Mouse (Mus musculus) CH12.LX (cell line): ENCODE data around the gene 1700013G24Rik. TPM values are rescaled to one million over a fixed set of nuclear protein-coding genes. Genes with fewer than 3 reads are reported as not detected.
A peak's percentile ranks its signal among the peaks of the same experiment; 100 is the strongest.

Source experiments
- DNase-seq: peaks from one replicate; pipeline ENCODE4 v3.0.0-alpha.2; 2013; ENCODE audit errors: extremely low read depth
- H3K27ac ChIP-seq: 2 replicates; pipeline ENCODE4 v1.5.1; 2012; ENCODE audit warnings: low read depth, mild to moderate bottlenecking, control low read depth, moderate library complexity; ENCODE audit not compliant: insufficient read depth
- H3K27me3 ChIP-seq: replicated peaks from 2 replicates; pipeline ENCODE3; 2012; ENCODE audit warnings: inconsistent platforms
- H3K36me3 ChIP-seq, 2 experiments: replicated peaks in 1 of 2; 2 replicates each; pipeline versions ENCODE3 to v1.6.1; 2012; ENCODE audit warnings: inconsistent platforms in 1 of 2, low read length in 1 of 2, mild to moderate bottlenecking in 1 of 2, mixed read lengths in 1 of 2, moderate library complexity in 1 of 2; ENCODE audit not compliant: control insufficient read depth in 1 of 2, insufficient read depth in 1 of 2
- H3K4me1 ChIP-seq, 2 experiments: 2 replicates each; pipeline ENCODE4 v1.6.1; 2012; ENCODE audit warnings: inconsistent platforms in 1 of 2, moderate library complexity in 1 of 2; ENCODE audit not compliant: insufficient read depth in 2 of 2, control insufficient read depth in 1 of 2
- H3K4me2 ChIP-seq: 2 replicates; pipeline ENCODE4 v1.6.1; 2012; ENCODE audit warnings: low read depth, mild to moderate bottlenecking, control low read depth; ENCODE audit not compliant: poor library complexity, insufficient read depth, severe bottlenecking
- H3K4me3 ChIP-seq, 3 experiments: fragments of 150-350 bp in 1 of 3; sonication (generic) in 1 of 3; replicated peaks in 1 of 3; 2 replicates each; pipeline versions ENCODE3 to v1.5.1; 2011 to 2012; ENCODE audit warnings: low read depth in 2 of 3, low read length in 2 of 3, mild to moderate bottlenecking in 2 of 3, moderate library complexity in 2 of 3, control low read depth in 1 of 3, improper control_type of control experiment in 1 of 3, inconsistent platforms in 1 of 3, mixed read lengths in 1 of 3; ENCODE audit not compliant: poor library complexity in 1 of 3
- H3K79me2 ChIP-seq: replicated peaks from 2 replicates; pipeline ENCODE4 v1.6.1; 2012; ENCODE audit warnings: mild to moderate bottlenecking, moderate library complexity; ENCODE audit not compliant: control insufficient read depth, poor library complexity, insufficient read depth, severe bottlenecking; ENCODE audit errors: extremely low read depth
- H3K9ac ChIP-seq: 2 replicates; pipeline ENCODE4 v1.6.1; 2012; ENCODE audit warnings: low read depth, mild to moderate bottlenecking, control low read depth, moderate library complexity; ENCODE audit not compliant: insufficient read depth
- H3K9me3 ChIP-seq: replicated peaks from 2 replicates; pipeline ENCODE3; 2012; ENCODE audit warnings: low read length, inconsistent platforms, mixed read lengths
- BHLHE40 ChIP-seq: IDR thresholded peaks from 2 replicates; pipeline ENCODE4 v1.6.1; 2011; ENCODE audit warnings: mild to moderate bottlenecking, low read depth, low read length, improper control_type of control experiment
- CHD1 ChIP-seq: IDR thresholded peaks from 2 replicates; pipeline ENCODE4 v1.6.1; 2012; ENCODE audit warnings: low read depth, low read length, improper control_type of control experiment, inconsistent platforms
- E2F4 ChIP-seq: IDR thresholded peaks from 2 replicates; pipeline ENCODE4 v1.6.1; 2011; ENCODE audit warnings: low read depth, low read length, improper control_type of control experiment; ENCODE audit not compliant: insufficient replicate concordance
- ELF1 ChIP-seq: IDR thresholded peaks from 2 replicates; pipeline ENCODE4 v1.6.1; 2014; ENCODE audit warnings: low read depth, mild to moderate bottlenecking, inconsistent platforms, low read length, improper control_type of control experiment
- EP300 ChIP-seq: IDR thresholded peaks from 2 replicates; pipeline ENCODE4 v1.6.1; 2011; ENCODE audit warnings: low read length, improper control_type of control experiment
- ETS1 ChIP-seq: conservative IDR thresholded peaks from 2 replicates; pipeline ENCODE4 v1.6.1; 2012; ENCODE audit warnings: low read depth, mild to moderate bottlenecking, inconsistent platforms, low read length, improper control_type of control experiment, moderate library complexity
- HCFC1 ChIP-seq: IDR thresholded peaks from 2 replicates; pipeline ENCODE4 v1.6.1; 2012; ENCODE audit warnings: low read depth, mild to moderate bottlenecking, inconsistent platforms, low read length, improper control_type of control experiment
- IRF4 ChIP-seq: IDR thresholded peaks from 2 replicates; pipeline ENCODE4 v1.6.1; 2014; ENCODE audit warnings: low read depth, mild to moderate bottlenecking, inconsistent platforms, low read length, improper control_type of control experiment
- JUN ChIP-seq: IDR thresholded peaks from 2 replicates; pipeline ENCODE4 v1.6.1; 2011; ENCODE audit warnings: low read depth, mild to moderate bottlenecking, low read length, improper control_type of control experiment, moderate library complexity; ENCODE audit not compliant: insufficient read depth
- JUND ChIP-seq: conservative IDR thresholded peaks from 2 replicates; pipeline ENCODE4 v1.6.1; 2011; ENCODE audit warnings: low read depth, low read length, improper control_type of control experiment
- KAT2A ChIP-seq: IDR thresholded peaks from 2 replicates; pipeline ENCODE4 v1.6.1; 2012; ENCODE audit warnings: low read length, improper control_type of control experiment, inconsistent platforms; ENCODE audit not compliant: insufficient replicate concordance
- MAX ChIP-seq: IDR thresholded peaks from 2 replicates; pipeline ENCODE4 v1.6.1; 2011; ENCODE audit warnings: low read length, improper control_type of control experiment
- MEF2A ChIP-seq: IDR thresholded peaks from 2 replicates; pipeline ENCODE4 v1.6.1; 2014; ENCODE audit warnings: low read depth, mild to moderate bottlenecking, inconsistent platforms, low read length, improper control_type of control experiment, borderline replicate concordance
- MYC ChIP-seq: IDR thresholded peaks from 2 replicates; pipeline ENCODE4 v1.6.1; 2011; ENCODE audit warnings: low read depth, mild to moderate bottlenecking, improper control_type of control experiment, low read length
- NRF1 ChIP-seq: IDR thresholded peaks from 2 replicates; pipeline ENCODE4 v1.6.1; 2014; ENCODE audit warnings: low read depth, mild to moderate bottlenecking, inconsistent platforms, low read length, improper control_type of control experiment, moderate library complexity
- PAX5 ChIP-seq: IDR thresholded peaks from 2 replicates; pipeline ENCODE4 v1.6.1; 2012; ENCODE audit warnings: low read length, inconsistent platforms, mixed read lengths
- POLR2AphosphoS2 ChIP-seq: IDR thresholded peaks from 2 replicates; pipeline ENCODE4 v1.6.1; 2011; ENCODE audit warnings: low read depth, low read length, improper control_type of control experiment
- RAD21 ChIP-seq: IDR thresholded peaks from 2 replicates; pipeline ENCODE4 v1.6.1; 2011; ENCODE audit warnings: low read depth, mild to moderate bottlenecking, low read length, improper control_type of control experiment, moderate library complexity
- RCOR1 ChIP-seq: conservative IDR thresholded peaks from 2 replicates; pipeline ENCODE4 v1.6.1; 2012; ENCODE audit warnings: low read depth, mild to moderate bottlenecking, inconsistent platforms, low read length, improper control_type of control experiment
- TBP ChIP-seq: conservative IDR thresholded peaks from 2 replicates; pipeline ENCODE4 v1.6.1; 2011; ENCODE audit warnings: low read depth, low read length, improper control_type of control experiment
- TCF12 ChIP-seq: IDR thresholded peaks from 2 replicates; pipeline ENCODE4 v1.6.1; 2014; ENCODE audit warnings: low read depth, mild to moderate bottlenecking, inconsistent platforms, low read length, improper control_type of control experiment
- UBTF ChIP-seq: IDR thresholded peaks from 2 replicates; pipeline ENCODE4 v1.6.1; 2012; ENCODE audit warnings: low read depth, mild to moderate bottlenecking, inconsistent platforms, low read length, improper control_type of control experiment, moderate library complexity
- USF1 ChIP-seq: IDR thresholded peaks from 2 replicates; pipeline ENCODE4 v1.6.1; 2014; ENCODE audit warnings: low read depth, mild to moderate bottlenecking, inconsistent platforms, low read length, improper control_type of control experiment
- ZC3H11A ChIP-seq: IDR thresholded peaks from 2 replicates; pipeline ENCODE4 v1.6.1; 2012; ENCODE audit warnings: low read depth, mild to moderate bottlenecking, inconsistent platforms, low read length, improper control_type of control experiment
- ZKSCAN1 ChIP-seq: IDR thresholded peaks from 2 replicates; pipeline ENCODE4 v1.6.1; 2012; ENCODE audit warnings: low read depth, inconsistent platforms, low read length, improper control_type of control experiment, borderline replicate concordance
- ZMIZ1 ChIP-seq: IDR thresholded peaks from 2 replicates; pipeline ENCODE4 v1.6.1; 2012; ENCODE audit warnings: low read depth, mild to moderate bottlenecking, inconsistent platforms, low read length, improper control_type of control experiment
- ZNF384 ChIP-seq: IDR thresholded peaks from 2 replicates; pipeline ENCODE4 v1.6.1; 2012; ENCODE audit warnings: low read depth, low read length, improper control_type of control experiment, inconsistent platforms
- dilution Hi-C: fragments of 300-500 bp; cut with MboI; formaldehyde crosslinking; loops from 2 replicates; pipeline ENCODE4 v1.14.3; 2020; ENCODE audit warnings: low sequenced_read_pairs; ENCODE audit not compliant: extremely low pct_unique_long_range_greater_than_20kb, extremely low pct_ligation_motif_present
- in situ Hi-C: fragments of 300-500 bp; cut with MboI; formaldehyde crosslinking; loops from 3 replicates; pipeline ENCODE4 v1.14.3; 2019; ENCODE audit warnings: low sequenced_read_pairs, low pct_ligation_motif_present, low pct_unique_long_range_greater_than_20kb, mixed read lengths
- polyA plus RNA-seq: library from polyadenylated mRNA; unstranded; fragments of >175 nt; gene quantifications from 2 replicates; pipeline ENCODE4 v1.2.1, GENCODE M21; 2012; ENCODE audit warnings: low read depth; ENCODE audit not compliant: insufficient read length
- total RNA-seq, 2 experiments: library from RNA; depleted of rRNA; stranded (reverse); fragments of 300-350 nt in 1 of 2; fragments of >200 nt in 1 of 2; gene quantifications; 2 replicates each; pipeline ENCODE4 v1.2.3; 2012 to 2014

1700013G24Rik gene
- total and polyA plus RNA-seq, 3 experiments: not detected

DNA sequence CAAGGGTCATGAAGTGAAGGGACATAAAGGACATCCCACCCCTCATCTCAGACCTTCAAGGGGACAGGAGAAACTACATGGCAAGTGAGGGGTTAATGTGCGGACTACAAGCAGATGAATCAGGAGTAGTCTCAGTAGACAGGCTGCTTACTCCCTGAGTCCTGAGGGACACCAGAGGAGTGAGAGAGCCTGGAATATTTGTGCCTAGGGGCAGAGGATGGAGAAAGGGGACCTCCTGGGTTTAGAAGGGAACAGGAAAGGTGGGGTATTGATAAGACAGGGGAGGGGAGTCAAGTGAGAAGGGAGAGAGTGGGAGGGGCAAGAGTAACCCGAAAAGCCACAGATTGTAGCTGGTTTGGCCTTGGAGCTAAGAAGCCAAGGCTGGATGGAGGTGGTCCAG is 4.4 kb upstream of the 1700013G24Rik start:
- in situ Hi-C loops: loop anchor here (5.0 to 25.0 kb wide), 2 partner anchors 99 to 361 kb away; no protein-coding TSS in a partner anchor
- H3K79me2 ChIP-seq: no peaks in the 10 kb centered on the region
- H3K4me2 ChIP-seq: 0 out of 2 replicates have a peak overlapping the region, but pooled peaks have one; percentile 13
- no peak overlapping the region for H3K27ac ChIP-seq
- dilution Hi-C loops: no loop called here
- H3K4me3 ChIP-seq: no peak overlapping the region
- H3K9ac ChIP-seq: no peak overlapping the region
- no peaks in the 10 kb centered on the region for H3K36me3 ChIP-seq
- no peaks in the 10 kb centered on the region for H3K27me3 ChIP-seq
- TF ChIP-seq JUN (no peak), ETS1 (no peak), MAX (no peak), HCFC1 (no peak), IRF4 (no peak), ZMIZ1 (no peak), ZC3H11A (no peak), NRF1 (no peak), RAD21 (no peak), ELF1 (no peak), ZNF384 (no peak), MEF2A (no peak), RCOR1 (no peak), UBTF (no peak), CHD1 (no peak), USF1 (no peak), TBP (no peak), ZKSCAN1 (no peak), POLR2AphosphoS2 (no peak), E2F4 (no peak)
- DNase-seq: no peak
- no peaks in the 10 kb centered on the region for H3K9me3 ChIP-seq
- peaks cover 26 to 53% of the 10 kb centered on the region in 2 experiments for H3K4me1 ChIP-seq

DNA sequence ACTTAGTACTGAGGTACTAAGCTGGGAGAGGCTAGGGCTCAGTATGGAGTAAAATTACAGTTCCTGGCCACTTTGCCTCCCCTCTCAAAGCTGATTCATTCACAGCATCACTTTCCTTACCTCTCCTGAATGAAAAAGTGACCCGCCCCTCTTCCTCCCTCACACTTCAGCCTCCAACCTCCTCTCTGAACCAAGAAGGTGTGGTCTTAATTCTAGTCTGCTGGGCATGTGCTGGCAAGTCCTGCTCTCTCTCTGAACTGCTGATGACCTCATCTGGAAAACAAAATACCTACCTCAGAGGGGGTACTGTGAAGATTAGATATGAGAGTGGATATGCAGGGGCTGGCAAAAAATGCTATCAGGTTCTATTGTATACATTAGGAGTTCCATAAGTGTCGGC is 4.0 kb upstream of the 1700013G24Rik start:
- no peaks in the 10 kb centered on the region for H3K36me3 ChIP-seq
- no peaks in the 10 kb centered on the region for H3K27me3 ChIP-seq
- in situ Hi-C loops (loop anchor here (5.0 to 25.0 kb wide), 2 partner anchors 98 to 362 kb away; no protein-coding TSS in a partner anchor), dilution Hi-C loops (no loop called here)
- peaks cover 26 to 53% of the 10 kb centered on the region in 2 experiments for H3K4me1 ChIP-seq
- H3K9me3 ChIP-seq: no peaks in the 10 kb centered on the region
- no peak overlapping the region for H3K9ac ChIP-seq
- 0 out of 2 replicates have a peak overlapping the region, but pooled peaks have one; percentile 13 for H3K4me2 ChIP-seq
- H3K27ac ChIP-seq: no peak overlapping the region
- peak; percentile 86 for TF ChIP-seq JUN
- TF ChIP-seq USF1: no peak
- TF ChIP-seq CHD1: peak; percentile 97; the same call in 1 of the 2 replicates
- no peak for TF ChIP-seq PAX5
- TF ChIP-seq TCF12: no peak
- TF ChIP-seq ZC3H11A: no peak
- TF ChIP-seq EP300: peak; percentile 52; the same call in 1 of the 2 replicates
- no peak for TF ChIP-seq MYC
- no peak for TF ChIP-seq E2F4
- no peak for TF ChIP-seq ELF1
- TF ChIP-seq IRF4: peak; percentile 74; the same call in 1 of the 2 replicates
- 0 out of 2 replicates have a peak, but pooled peaks have one; percentile 8 for TF ChIP-seq ETS1
- TF ChIP-seq MEF2A: peak; percentile 68
- TF ChIP-seq BHLHE40: peak; percentile 30; the same call in 1 of the 2 replicates
- TF ChIP-seq NRF1: peak; percentile 26; the same call in 1 of the 2 replicates
- TF ChIP-seq JUND: no peak; the same call in 1 of the 2 replicates
- TF ChIP-seq HCFC1: no peak
- TF ChIP-seq RAD21: no peak
- no peak for TF ChIP-seq KAT2A
- TF ChIP-seq, all 38 proteins: peak for 8
- Histone ChIP-seq H3K79me2 (no peaks in the 10 kb centered on the region), H3K4me3 (no peak overlapping the region)
- DNase-seq: peak; percentile 52
